Mouse (Mus musculus) forebrain, postnatal 0 days (tissue): ENCODE data around the gene H2-Ab1. TPM values are rescaled to one million over a fixed set of nuclear protein-coding genes. Genes with fewer than 3 reads are reported as not detected.

Experiments
- ATAC-seq: fragments of 200-750 bp; cut with Nextera tagmentation; 2 replicates; pipeline ENCODE4 v1.8.0; 2017; ENCODE audit warnings: mild to moderate bottlenecking, moderate library complexity
- DNase-seq: peaks from one replicate; pipeline ENCODE4 v3.0.0-alpha.2; 2015
- H3K27ac ChIP-seq: fragments of 300-500 bp; sonication (generic); 2 replicates; pipeline ENCODE4 v1.5.1; 2014; ENCODE audit warnings: low read depth, mild to moderate bottlenecking, antibody characterized with exemption, low read length, moderate library complexity, mixed read lengths
- H3K27me3 ChIP-seq: fragments of 300-500 bp; sonication (generic); 2 replicates; pipeline ENCODE4 v1.6.1; 2014; ENCODE audit warnings: mild to moderate bottlenecking, low read length, mixed read lengths; ENCODE audit not compliant: insufficient read depth
- H3K36me3 ChIP-seq: fragments of 300-500 bp; sonication (generic); 2 replicates; pipeline ENCODE4 v1.6.1; 2014; ENCODE audit warnings: mild to moderate bottlenecking, moderate library complexity; ENCODE audit not compliant: insufficient read depth
- H3K4me1 ChIP-seq: fragments of 300-500 bp; sonication (generic); 2 replicates; pipeline ENCODE4 v1.6.1; 2014; ENCODE audit warnings: antibody characterized with exemption; ENCODE audit not compliant: insufficient read depth
- H3K4me2 ChIP-seq: fragments of 300-500 bp; sonication (generic); 2 replicates; pipeline ENCODE4 v1.6.1; 2014; ENCODE audit warnings: low read depth, mild to moderate bottlenecking, moderate library complexity
- H3K4me3 ChIP-seq: fragments of 300-500 bp; sonication (generic); 2 replicates; pipeline ENCODE4 v1.5.1; 2014; ENCODE audit warnings: low read depth, low read length, mixed read lengths
- H3K9ac ChIP-seq: fragments of 300-500 bp; sonication (generic); 2 replicates; pipeline ENCODE4 v1.6.1; 2014; ENCODE audit warnings: mild to moderate bottlenecking
- H3K9me3 ChIP-seq: fragments of 300-500 bp; sonication (generic); 2 replicates; pipeline ENCODE4 v1.6.1; 2016; ENCODE audit warnings: low read length
- CTCF ChIP-seq: sonication (generic); IDR thresholded peaks from 2 replicates; pipeline ENCODE4 v1.5.1; 2016; ENCODE audit warnings: antibody characterized with exemption, control low read depth, low read depth
- WGBS: fragments of 180-500 bp; shearing (Covaris S2); extraction: QIAGEN DNeasy Blood & Tissue Kit; methylation state at CpG from one replicate; pipeline ENCODE4 v1.1.7; 2014; 5-methylcytosine and 5-hydroxymethylcytosine counted together
- polyA plus RNA-seq: library from polyadenylated mRNA; unstranded; fragments of >200 nt; fragmentation: Nextera tagmentation; extraction: Ambion mirVana; gene quantifications from 2 replicates; pipeline ENCODE4 v1.2.1, GENCODE M21; 2015
- total RNA-seq: library from RNA; depleted of rRNA; stranded (reverse); fragments of >200 nt; gene quantifications from 2 replicates; pipeline ENCODE4 v1.2.3, GENCODE M21; 2014

Gene H2-Ab1
- total and polyA plus RNA-seq, 2 experiments from 2014 or later, result 1.8 to 2.0 TPM

DNA sequence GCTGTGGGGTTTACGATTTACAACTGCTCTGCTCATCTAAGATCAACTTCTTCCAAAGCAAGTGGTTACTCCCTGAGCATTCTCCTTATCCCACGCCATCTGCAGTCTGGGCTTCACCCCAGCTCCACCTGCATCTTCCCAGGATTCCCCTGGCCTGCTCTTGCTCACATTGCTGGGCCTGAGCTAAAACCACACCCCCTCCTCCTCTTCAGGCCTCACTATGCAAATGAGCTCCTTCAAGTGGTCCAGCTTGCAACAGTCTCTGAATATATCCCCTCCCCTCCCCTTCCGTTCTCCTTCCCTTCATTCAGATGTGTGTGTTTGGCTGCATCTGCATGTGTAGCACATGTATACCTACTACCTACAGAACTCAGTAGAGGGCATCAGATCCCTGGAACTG, 41.9 kb downstream of the H2-Ab1 start:
- 56% methylated on average over 3 of the region's 3 CpGs for WGBS
- H3K9me3 ChIP-seq, result no peaks in the 10 kb centered on the region
- H3K27me3 ChIP-seq, result no peaks in the 10 kb centered on the region
- H3K4me3 ChIP-seq, result no peak overlapping the region
- DNase-seq (no peak), ATAC-seq (no peak)
- TF ChIP-seq CTCF, result no peak
- no peak overlapping the region for H3K9ac ChIP-seq
- H3K27ac ChIP-seq, result no peak overlapping the region
- no peak overlapping the region for H3K4me2 ChIP-seq
- no peaks in the 10 kb centered on the region; the same call in 1 of the 2 replicates for H3K4me1 ChIP-seq
- no peaks in the 10 kb centered on the region for H3K36me3 ChIP-seq

DNA sequence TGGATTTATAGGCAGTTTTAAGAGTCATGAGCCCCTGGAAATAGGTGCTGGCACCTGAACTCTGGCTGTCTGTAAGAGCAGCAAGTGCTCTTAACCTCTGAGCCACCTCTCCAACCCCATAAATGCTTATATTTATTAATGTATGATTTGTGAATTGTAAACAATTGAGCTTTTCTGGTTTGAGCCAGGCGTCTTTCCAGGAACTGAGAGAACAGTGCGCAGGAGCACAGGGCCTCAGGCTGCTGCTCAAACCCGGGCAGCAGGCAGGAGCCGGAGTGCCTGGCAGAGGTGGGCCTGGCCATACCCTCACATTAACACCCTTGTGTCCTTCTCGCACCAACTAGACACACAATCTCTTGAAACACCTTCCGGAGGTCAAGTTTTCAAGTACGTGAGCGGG, 42.6 kb downstream of the H2-Ab1 start:
- Histone ChIP-seq H3K4me3 (no peak overlapping the region), H3K27ac (no peak overlapping the region), H3K9ac (no peak overlapping the region), H3K4me2 (no peak overlapping the region), H3K4me1 (no peaks in the 10 kb centered on the region; the same call in 1 of the 2 replicates), H3K9me3 (no peaks in the 10 kb centered on the region), H3K36me3 (no peaks in the 10 kb centered on the region), H3K27me3 (no peaks in the 10 kb centered on the region)
- WGBS, result 87% methylated on average over 8 of the region's 8 CpGs
- no peak for TF ChIP-seq CTCF
- ATAC-seq, result no peak
- DNase-seq, result no peak

DNA sequence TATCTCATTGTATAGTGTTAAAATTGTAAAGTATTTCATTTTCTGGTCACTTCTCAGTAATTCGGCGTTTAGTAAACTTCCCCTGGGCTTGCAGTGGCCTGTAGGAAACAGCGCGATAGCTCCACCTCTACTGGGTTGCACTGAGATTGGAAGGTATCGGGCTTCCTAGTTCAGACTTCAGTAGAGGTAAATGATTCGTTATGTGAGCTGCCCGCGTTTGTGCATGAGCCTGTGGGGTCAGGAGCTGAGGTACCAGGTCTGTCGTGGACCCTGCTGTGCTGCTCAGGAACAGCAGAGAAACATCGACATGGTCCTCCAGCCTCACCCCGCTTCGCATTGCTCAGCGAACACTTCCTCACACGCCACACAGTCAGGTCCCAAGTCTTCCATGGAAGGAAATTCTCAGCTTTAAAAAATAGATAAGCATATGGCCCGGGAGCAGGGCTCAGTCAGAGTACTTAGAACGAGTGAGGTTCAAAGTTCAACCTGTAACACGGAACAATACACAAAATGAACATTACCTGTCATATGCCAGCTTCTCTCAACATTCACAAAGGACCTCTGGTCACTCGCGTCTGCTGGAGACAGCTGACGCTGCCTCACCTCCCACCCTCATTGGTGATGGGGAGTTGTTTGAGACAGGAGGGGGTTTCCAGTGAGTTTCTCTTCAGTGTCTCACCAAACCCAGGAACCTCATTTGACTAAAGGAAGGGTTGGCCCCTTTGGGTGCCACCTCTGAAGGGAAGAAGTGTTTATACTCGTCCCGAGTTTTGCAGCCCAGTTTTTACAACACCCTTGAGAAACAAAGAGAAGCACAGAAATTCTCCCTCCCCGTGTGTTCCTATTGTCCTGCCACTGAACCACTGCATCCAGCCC, 43.4 kb downstream of the H2-Ab1 start:
- H3K9ac ChIP-seq, result no peak overlapping the region
- H3K27ac ChIP-seq, result no peak overlapping the region
- H3K4me1 ChIP-seq, result no peaks in the 10 kb centered on the region; the same call in 1 of the 2 replicates
- no peaks in the 10 kb centered on the region for H3K9me3 ChIP-seq
- no peak for DNase-seq
- 79% methylated on average over 23 of the region's 23 CpGs for WGBS
- H3K27me3 ChIP-seq, result no peaks in the 10 kb centered on the region
- H3K4me2 ChIP-seq, result no peak overlapping the region
- H3K4me3 ChIP-seq, result no peak overlapping the region
- no peaks in the 10 kb centered on the region for H3K36me3 ChIP-seq
- ATAC-seq, result no peak
- TF ChIP-seq CTCF, result no peak

DNA sequence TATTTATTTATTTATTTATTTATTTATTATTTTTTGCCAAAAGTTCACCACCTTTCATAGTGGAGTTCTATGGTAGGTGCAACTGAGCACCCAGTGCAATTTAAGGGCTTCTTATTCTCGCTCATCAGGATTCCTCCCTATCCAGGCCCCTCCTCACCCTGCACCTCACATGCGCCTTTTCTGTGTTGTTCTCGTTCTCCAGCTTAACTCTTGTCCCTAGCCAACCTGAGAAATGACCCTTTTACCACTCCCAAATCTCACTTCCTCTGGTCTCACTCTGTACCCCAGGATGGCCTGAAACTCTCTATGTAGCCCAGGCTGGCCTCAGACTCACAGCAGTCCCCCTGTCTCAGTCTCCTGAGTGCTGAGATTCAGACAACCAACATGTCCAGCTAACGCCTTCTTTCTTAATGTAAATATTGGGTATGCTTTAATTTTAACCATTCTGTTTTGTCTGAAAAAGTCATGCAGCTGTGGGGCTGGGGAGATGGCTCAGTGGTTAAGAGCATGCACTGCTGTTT, 44.2 kb downstream of the H2-Ab1 start:
- DNase-seq, result no peak
- Histone ChIP-seq H3K27me3 (no peaks in the 10 kb centered on the region), H3K27ac (no peak overlapping the region), H3K4me1 (no peaks in the 10 kb centered on the region), H3K4me3 (no peak overlapping the region), H3K9ac (no peak overlapping the region), H3K9me3 (no peaks in the 10 kb centered on the region), H3K4me2 (no peak overlapping the region), H3K36me3 (no peaks in the 10 kb centered on the region)
- TF ChIP-seq CTCF, result no peak
- no peak for ATAC-seq
- 91% methylated on average over 4 of the region's 4 CpGs for WGBS

DNA sequence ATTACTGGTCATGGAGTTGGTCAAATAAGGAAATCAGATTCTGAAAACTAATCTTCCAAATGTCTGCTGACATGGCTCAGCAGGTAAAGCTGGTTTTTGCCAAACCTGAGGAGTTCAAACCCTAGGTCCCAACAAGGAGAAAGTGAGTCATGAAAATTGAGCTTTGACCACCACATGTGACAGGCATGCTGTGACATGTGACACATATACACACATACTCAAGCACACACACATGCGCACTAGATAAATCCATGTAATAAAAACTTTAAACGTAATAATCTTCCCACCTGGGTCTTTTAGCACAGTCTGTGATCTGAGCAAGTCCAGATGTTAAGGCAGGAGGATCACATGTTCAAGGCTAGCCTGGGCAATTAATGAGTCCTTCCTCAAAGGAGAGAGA, 46.3 kb downstream of the H2-Ab1 start:
- no peaks in the 10 kb centered on the region for H3K27me3 ChIP-seq
- no peaks in the 10 kb centered on the region for H3K9me3 ChIP-seq
- 91% methylated on average over 2 of the region's 2 CpGs for WGBS
- ATAC-seq, result no peak
- H3K36me3 ChIP-seq, result no peaks in the 10 kb centered on the region
- no peak for DNase-seq
- H3K9ac ChIP-seq, result no peak overlapping the region
- no peak overlapping the region for H3K27ac ChIP-seq
- H3K4me2 ChIP-seq, result no peak overlapping the region
- H3K4me3 ChIP-seq, result no peak overlapping the region
- TF ChIP-seq CTCF, result no peak
- no peaks in the 10 kb centered on the region for H3K4me1 ChIP-seq

DNA sequence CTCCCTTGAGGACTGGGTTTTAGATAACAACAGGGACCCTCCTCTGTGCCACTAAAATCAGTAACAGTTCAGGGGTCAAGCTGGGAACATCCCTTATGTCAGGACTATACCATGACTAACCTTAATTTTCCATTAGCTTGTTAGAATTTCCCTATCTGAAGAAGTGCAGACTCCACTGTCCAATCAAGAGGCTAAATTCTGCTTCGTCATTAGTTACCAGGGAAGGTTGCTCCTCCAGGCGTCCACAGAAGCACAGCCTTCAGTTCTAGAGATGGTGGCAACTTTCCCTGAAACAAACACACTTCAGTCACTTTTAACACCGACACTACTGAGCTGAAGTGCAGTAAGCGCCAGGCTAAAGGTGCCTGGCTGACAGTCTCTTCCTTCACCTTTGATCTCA, 47.3 kb downstream of the H2-Ab1 start:
- 33% methylated on average over 4 of the region's 4 CpGs for WGBS
- TF ChIP-seq CTCF, result no peak

DNA sequence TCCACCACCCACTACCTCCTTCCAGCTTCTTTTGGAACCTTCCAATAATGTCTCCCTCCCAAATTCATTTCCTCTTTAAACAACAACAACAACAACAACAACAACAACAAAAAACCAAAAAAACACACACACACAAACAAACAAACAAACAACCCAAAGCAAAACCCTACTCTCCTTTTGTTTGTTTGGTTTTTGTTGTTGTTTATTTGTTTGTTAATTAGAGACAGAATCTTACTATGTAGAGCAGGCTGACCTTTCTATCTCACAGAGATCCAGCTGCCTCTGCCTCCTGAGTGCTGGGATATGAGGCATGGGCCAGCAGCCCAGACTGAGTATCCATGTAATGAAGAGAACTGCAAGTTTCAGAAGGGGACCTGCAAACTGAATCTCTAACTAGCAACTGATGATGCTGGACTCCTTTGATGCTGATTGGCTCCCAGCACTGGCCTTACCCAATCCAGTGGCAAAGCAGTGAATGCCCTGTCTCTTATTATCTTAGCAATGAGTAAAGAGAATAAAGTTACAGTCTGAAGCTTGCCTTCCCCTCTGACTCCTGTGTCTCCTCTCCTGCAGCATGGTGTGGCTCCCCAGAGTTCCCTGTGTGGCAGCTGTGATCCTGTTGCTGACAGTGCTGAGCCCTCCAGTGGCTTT, 48.0 kb downstream of the H2-Ab1 start, which contains the start of gene H2-Eb1:
Gene H2-Eb1 (plus strand): TSS at position 488 of the 651 bp plus-strand sequence.
- no peak for TF ChIP-seq CTCF
- Histone ChIP-seq H3K27ac (no peak within 1 kb of the TSS), H3K4me2 (no peak within 1 kb of the TSS), H3K27me3 (no peaks in the 10 kb centered on the region), H3K36me3 (no peaks in the 10 kb centered on the region), H3K4me1 (no peaks in the 10 kb centered on the region), H3K4me3 (no peak within 1 kb of the TSS), H3K9me3 (no peaks in the 10 kb centered on the region), H3K9ac (no peak within 1 kb of the TSS)
- DNase-seq, result peak; percentile 92
- peak; percentile 93 for ATAC-seq

More for the DNA sequence above, 47.3 kb downstream of the H2-Ab1 start:
- Histone ChIP-seq H3K27ac (no peak overlapping the region), H3K4me3 (no peak overlapping the region), H3K4me1 (no peaks in the 10 kb centered on the region), H3K4me2 (no peak overlapping the region), H3K27me3 (no peaks in the 10 kb centered on the region), H3K9ac (no peak overlapping the region), H3K36me3 (no peaks in the 10 kb centered on the region), H3K9me3 (no peaks in the 10 kb centered on the region)
- ATAC-seq, result peak; percentile 67
- peak; percentile 79 for DNase-seq
